ENCODE assay signal across 9 mouse cellular contexts in the genomic region with DNA sequence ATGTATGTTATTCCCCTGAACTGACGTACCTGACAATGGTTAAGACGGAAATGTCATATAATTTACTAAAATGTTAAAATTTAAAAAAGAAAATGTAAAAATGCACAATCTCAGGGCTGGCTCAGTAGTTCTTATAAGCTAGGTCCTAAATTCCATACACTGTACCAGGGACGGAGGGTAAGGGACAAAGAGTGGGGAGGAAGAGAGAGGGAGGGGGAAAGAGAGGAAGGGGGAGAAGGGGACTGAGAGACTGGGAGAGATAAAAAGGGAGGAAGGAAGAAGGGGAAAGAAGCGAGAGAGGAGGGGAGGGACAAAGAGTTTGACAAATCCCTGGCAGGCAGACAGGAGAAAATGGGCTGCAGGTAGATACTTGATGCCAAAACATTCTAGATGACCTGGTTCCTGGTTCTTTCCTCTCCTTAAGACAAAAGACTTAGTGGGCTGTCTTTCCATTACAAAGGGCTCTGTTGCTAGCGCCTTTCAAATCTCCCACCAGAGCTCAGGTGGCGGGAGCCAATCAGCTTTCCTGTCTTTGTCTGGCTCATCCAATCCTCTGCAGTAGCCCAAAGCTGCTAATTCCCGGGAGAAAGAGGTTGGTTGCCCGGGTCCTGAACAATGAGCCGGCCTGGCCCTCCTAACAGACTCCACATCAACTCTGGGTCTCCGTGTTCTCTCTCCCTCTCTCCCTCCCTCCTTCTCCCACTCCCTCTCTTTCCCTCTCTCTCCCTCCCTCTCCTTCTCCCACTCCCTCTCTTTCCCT.
A peak's percentile ranks its signal among the peaks of the same experiment; 100 is the strongest.
DNase-seq lines count a peak whose midpoint lies in the region; ATAC-seq and TF ChIP-seq lines count a peak whose summit lies in the region.
"Had no signal": no experiment of that assay in that cellular context is flagged by ENCODE, and none has a peak within 500 bp of the region (broad histone marks: within the 10 kb centered on the region; RNA-seq: fewer than 3 reads in every experiment).

No protein-coding gene starts in this region.

- no peak for TF ChIP-seq CTCF in ES-Bruce4 (IDR thresholded peaks at IDR 0.05; ENCODE audit: low read depth, low read length)

- H3K9ac ChIP-seq in heart, embryonic 11.5 days (ENCODE audit: low read depth, low read length) = 0 out of 2 replicates have a peak overlapping the region, but pooled peaks have one; percentile 39
- H3K9ac ChIP-seq in ES-Bruce4 (ENCODE audit: low read depth, poor library complexity, severe bottlenecking) = no peak overlapping the region
- no peak overlapping the region for H3K9ac ChIP-seq in embryonic facial prominence, embryonic 15.5 days

- 0 out of 2 replicates have a peak overlapping the region, but pooled peaks have one; percentile 5 for H3K4me3 ChIP-seq in heart, embryonic 11.5 days (ENCODE audit: low read depth, low read length)
- no peak overlapping the region for H3K4me3 ChIP-seq in ES-Bruce4 (ENCODE audit: low read depth, low read length)
- no peak overlapping the region for H3K4me3 ChIP-seq in embryonic facial prominence, embryonic 15.5 days (replicated peaks)
- H3K4me3 ChIP-seq: erythroblast, embryonic 14.5 days had no signal

- no peak overlapping the region for H3K27ac ChIP-seq in heart, embryonic 11.5 days (ENCODE audit: low read depth, low read length)
- peak overlapping the region; percentile 82 for H3K27ac ChIP-seq in ES-Bruce4 (ENCODE audit: insufficient read depth, low read length)
- H3K27ac ChIP-seq in embryonic facial prominence, embryonic 15.5 days (replicated peaks) = no peak overlapping the region

- H3K27me3 ChIP-seq in heart, embryonic 11.5 days (ENCODE audit: control insufficient read depth, insufficient read depth, low read length) = no peaks in the 10 kb centered on the region
- no peaks in the 10 kb centered on the region for H3K27me3 ChIP-seq in ES-Bruce4 (ENCODE audit: control insufficient read depth, insufficient read depth, low read length, poor library complexity, severe bottlenecking)
- H3K27me3 ChIP-seq in embryonic facial prominence, embryonic 15.5 days = no peaks in the 10 kb centered on the region

- TF ChIP-seq POLR2A in ES-Bruce4 (IDR thresholded peaks at IDR 0.05; ENCODE audit: insufficient read depth, low read length) = no peak

- ATAC-seq in heart, embryonic 11.5 days (replicated peaks; ENCODE audit: insufficient number of reproducible peaks, low FRiP score, low TSS enrichment) = peak; percentile 71
- ATAC-seq in embryonic facial prominence, embryonic 15.5 days (ENCODE audit: insufficient number of reproducible peaks, low FRiP score, low TSS enrichment, low read depth) = peak; percentile 58; the same call in 1 of the 2 replicates

- 0 out of 2 replicates have a peak, but pooled peaks have one; percentile 19 for TF ChIP-seq EP300 in ES-Bruce4 (IDR thresholded peaks at IDR 0.05; ENCODE audit: insufficient read depth, low read depth, low read length)

- intact Hi-C loops in heart, postnatal 10 days (cut with DNase I) = no loop called here

- H3K4me1 ChIP-seq in heart, embryonic 11.5 days (ENCODE audit: control insufficient read depth, insufficient read depth, low read length) = no peaks in the 10 kb centered on the region
- H3K4me1 ChIP-seq in ES-Bruce4 (ENCODE audit: control insufficient read depth, insufficient read depth, low read length) = peaks cover 4% of the 10 kb centered on the region
- H3K4me1 ChIP-seq in embryonic facial prominence, embryonic 15.5 days = 0 out of 2 replicates have a peak, but pooled peaks cover 3% of the 10 kb centered on the region

- H3K36me3 ChIP-seq in heart, embryonic 11.5 days (ENCODE audit: control insufficient read depth, insufficient read depth, low read length) = no peaks in the 10 kb centered on the region
- no peaks in the 10 kb centered on the region for H3K36me3 ChIP-seq in ES-Bruce4 (ENCODE audit: control insufficient read depth, insufficient read depth, low read length, poor library complexity, severe bottlenecking)
- no peaks in the 10 kb centered on the region for H3K36me3 ChIP-seq in embryonic facial prominence, embryonic 15.5 days

- 17% methylated on average over 10 of the region's 10 CpGs for WGBS in heart, embryonic 11.5 days (ENCODE audit: insufficient replicate concordance)
- 21% methylated on average over 10 of the region's 10 CpGs for WGBS in embryonic facial prominence, embryonic 15.5 days

- no peak for DNase-seq in heart, postnatal 10 days
- peak; percentile 79 for DNase-seq in mesoderm, embryonic 11.5 days (ENCODE audit: low read depth, low spot score)
- DNase-seq in thymus, postnatal 36 days = no peak
- no peak for DNase-seq in gastrocnemius, adult 18-20 months (ENCODE audit: low spot score)
- DNase-seq in layer of hippocampus, adult 9-11 months = no peak

- H3K9me3 ChIP-seq in heart, embryonic 11.5 days (replicated peaks; ENCODE audit: control insufficient read depth, low read length) = no peaks in the 10 kb centered on the region
- H3K9me3 ChIP-seq in ES-Bruce4 (replicated peaks; ENCODE audit: control insufficient read depth, insufficient read depth, low read length, poor library complexity, severe bottlenecking) = no peaks in the 10 kb centered on the region
- no peaks in the 10 kb centered on the region for H3K9me3 ChIP-seq in embryonic facial prominence, embryonic 15.5 days (replicated peaks)

- H3K4me2 ChIP-seq in heart, embryonic 11.5 days = peak overlapping the region; percentile 52
- peak overlapping the region; percentile 26 for H3K4me2 ChIP-seq in embryonic facial prominence, embryonic 15.5 days (replicated peaks)
